Mouse (Mus musculus): ENCODE results near the gene Ppp1cb. TPM values are rescaled to one million over a fixed set of nuclear protein-coding genes. Genes with fewer than 3 reads are reported as not detected.
A peak's percentile ranks its signal among the peaks of the same experiment; 100 is the strongest.

Ppp1cb gene
- total and polyA plus RNA-seq, 3 experiments = 121 to 2,029 (median 268) TPM

DNA sequence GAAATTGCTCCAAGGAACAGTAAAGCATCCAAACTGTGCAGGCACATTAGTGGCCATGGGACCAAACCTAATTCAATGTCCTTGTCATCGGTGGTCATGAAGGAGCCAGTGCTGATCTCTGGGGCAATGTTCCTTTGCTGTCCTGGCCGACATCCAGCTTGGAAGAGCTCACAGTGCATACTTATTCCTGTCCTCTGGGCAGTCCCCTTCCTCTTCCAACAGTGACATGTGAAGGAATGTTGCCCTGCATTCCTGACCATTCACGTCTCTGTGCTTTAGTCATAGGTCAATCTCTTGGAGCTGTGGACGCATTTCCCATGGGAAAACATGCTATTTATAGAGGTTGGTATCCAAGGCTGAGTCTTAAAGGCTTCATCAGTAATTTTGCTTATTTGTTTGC is 41.8 kb upstream of the Ppp1cb start:
- no peaks in the 10 kb centered on the region for H3K9me3 ChIP-seq (replicated peaks; ENCODE audit: insufficient read depth, low read length)
- no peak overlapping the region for H3K9ac ChIP-seq (ENCODE audit: control insufficient read depth, low read depth, low read length, poor library complexity, severe bottlenecking)
- H3K4me3 ChIP-seq (ENCODE audit: control insufficient read depth in 1 of 2, insufficient read depth in 1 of 2, low read depth in 2 of 2, low read length in 2 of 2) = no peak overlapping the region
- peaks cover 2 to 7% of the 10 kb centered on the region in 2 experiments; a peak in 2 of 4 replicates for H3K27me3 ChIP-seq (ENCODE audit: control insufficient read depth in 1 of 2, insufficient read depth in 2 of 2, low read length in 2 of 2)
- H3K4me1 ChIP-seq (ENCODE audit: control insufficient read depth in 1 of 2, insufficient read depth in 2 of 2, low read length in 2 of 2) = no peaks in the 10 kb centered on the region
- no peaks in the 10 kb centered on the region for H3K36me3 ChIP-seq (ENCODE audit: control insufficient read depth in 1 of 2, insufficient read depth in 2 of 2, low read length in 2 of 2)
- H3K79me2 ChIP-seq (ENCODE audit: control insufficient read depth, insufficient read depth, low read length, poor library complexity) = no peaks in the 10 kb centered on the region
- DNase-seq (ENCODE audit: low read depth, low spot score) = no peak
- no peak overlapping the region for H3K27ac ChIP-seq (ENCODE audit: control insufficient read depth, low read depth, low read length)
- TF ChIP-seq RAD21 (IDR thresholded peaks at IDR 0.05; ENCODE audit: low read depth, low read length) (no peak), GATA1 (IDR thresholded peaks at IDR 0.05; ENCODE audit: low read depth, low read length) (no peak), MXI1 (IDR thresholded peaks at IDR 0.05; ENCODE audit: low read depth, low read length) (no peak), MAFK (IDR thresholded peaks at IDR 0.05; ENCODE audit: borderline replicate concordance, low read depth, low read length) (no peak), USF1 (IDR thresholded peaks at IDR 0.05; ENCODE audit: low read depth, low read length) (no peak), GABPA (IDR thresholded peaks at IDR 0.05; ENCODE audit: low read depth, low read length) (no peak), USF2 (IDR thresholded peaks at IDR 0.05; ENCODE audit: borderline replicate concordance in 1 of 2, insufficient read depth in 1 of 2, low read depth in 1 of 2, low read length in 2 of 2) (no peak), HCFC1 (IDR thresholded peaks at IDR 0.05; ENCODE audit: low read depth, low read length) (no peak), MEF2A (IDR thresholded peaks at IDR 0.05; ENCODE audit: extremely low read depth, insufficient replicate concordance, low read depth, low read length, poor library complexity, severe bottlenecking) (no peak)

DNA sequence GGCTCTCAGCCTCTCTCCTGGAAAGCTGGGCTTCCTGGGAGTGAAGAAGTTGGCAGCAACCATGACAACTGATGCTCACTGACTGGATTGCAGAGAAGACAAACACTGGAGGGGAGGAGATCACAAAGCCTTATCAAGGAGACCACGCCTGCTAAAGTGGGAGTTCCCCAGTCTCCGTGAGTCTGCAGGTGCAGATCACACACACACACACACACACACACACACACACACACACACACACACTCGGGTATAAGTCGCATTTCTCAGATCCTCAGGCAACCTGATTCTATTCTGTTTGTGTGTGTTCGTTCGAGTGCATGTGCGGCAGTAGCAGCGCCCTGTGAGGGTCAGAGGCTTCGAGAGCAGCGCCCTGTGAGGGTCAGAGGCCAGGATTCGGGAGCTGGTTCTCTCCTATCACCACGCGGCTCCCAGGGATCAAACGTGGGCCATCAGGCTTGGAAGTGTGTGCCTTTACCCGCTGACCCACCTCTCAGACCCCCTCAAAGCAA is 36.5 kb upstream of the Ppp1cb start:
- Histone ChIP-seq H3K36me3 (ENCODE audit: control insufficient read depth in 1 of 2, insufficient read depth in 2 of 2, low read length in 2 of 2) (no peaks in the 10 kb centered on the region), H3K79me2 (ENCODE audit: control insufficient read depth, insufficient read depth, low read length, poor library complexity) (no peaks in the 10 kb centered on the region), H3K9ac (ENCODE audit: control insufficient read depth, low read depth, low read length, poor library complexity, severe bottlenecking) (no peak overlapping the region), H3K27me3 (ENCODE audit: control insufficient read depth in 1 of 2, insufficient read depth in 2 of 2, low read length in 2 of 2) (peaks cover 0 to 4% of the 10 kb centered on the region in 2 experiments; a peak in 2 of 4 replicates), H3K9me3 (replicated peaks; ENCODE audit: insufficient read depth, low read length) (no peaks in the 10 kb centered on the region), H3K27ac (ENCODE audit: control insufficient read depth, low read depth, low read length) (no peak overlapping the region), H3K4me1 (ENCODE audit: control insufficient read depth in 1 of 2, insufficient read depth in 2 of 2, low read length in 2 of 2) (no peaks in the 10 kb centered on the region), H3K4me3 (ENCODE audit: control insufficient read depth in 1 of 2, insufficient read depth in 1 of 2, low read depth in 2 of 2, low read length in 2 of 2) (no peak overlapping the region)
- DNase-seq (ENCODE audit: low read depth, low spot score) = peak; percentile 12
- TF ChIP-seq TAL1 (IDR thresholded peaks at IDR 0.05; ENCODE audit: low read length) (no peak), MEF2A (IDR thresholded peaks at IDR 0.05; ENCODE audit: extremely low read depth, insufficient replicate concordance, low read depth, low read length, poor library complexity, severe bottlenecking) (no peak), MXI1 (IDR thresholded peaks at IDR 0.05; ENCODE audit: low read depth, low read length) (no peak), SMC3 (IDR thresholded peaks at IDR 0.05; ENCODE audit: low read depth, low read length) (no peak), CHD2 (IDR thresholded peaks at IDR 0.05; ENCODE audit: low read length) (no peak), E2F4 (IDR thresholded peaks at IDR 0.05; ENCODE audit: borderline replicate concordance, low read depth, low read length) (no peak), JUND (IDR thresholded peaks at IDR 0.05; ENCODE audit: low read depth, low read length) (no peak), EP300 (IDR thresholded peaks at IDR 0.05; ENCODE audit: low read depth in 1 of 2, low read length in 2 of 2) (no peak), HCFC1 (IDR thresholded peaks at IDR 0.05; ENCODE audit: low read depth, low read length) (no peak), ZC3H11A (IDR thresholded peaks at IDR 0.05; ENCODE audit: low read depth, low read length) (no peak), RAD21 (IDR thresholded peaks at IDR 0.05; ENCODE audit: low read depth, low read length) (no peak), TCF12 (IDR thresholded peaks at IDR 0.05; ENCODE audit: low read depth, low read length) (no peak)
